Mouse (Mus musculus): ENCODE data around the gene Sh3glb1.

- TF ChIP-seq CTCF (IDR thresholded peaks at IDR 0.05; ENCODE audit: low read depth, low read length) (no peak), POLR2A (IDR thresholded peaks at IDR 0.05; ENCODE audit: borderline replicate concordance, low read depth, low read length) (no peak)
Measured at GRCm38 (mm10) chr3:144669457-144669864, 50.7 kb downstream of the Sh3glb1 start.
